ENCODE assay signal across 6 mouse cellular contexts in genomic region chr17:80531351-80531750, GRCm38 (mm10). TPM values are rescaled to one million over a fixed set of nuclear protein-coding genes. Genes with fewer than 3 reads are reported as not detected.
DNase-seq lines count a peak whose midpoint lies in the region; ATAC-seq lines count a peak whose summit lies in the region.
"Not testable (repeated sequence)": the region's sequence is repeated elsewhere in the genome, so short reads cannot be mapped to it uniquely, and the experiment has no call there.
"Had no signal": no experiment of that assay in that cellular context is flagged by ENCODE, and none has a peak within 500 bp of the region (broad histone marks: within the 10 kb centered on the region; RNA-seq: fewer than 3 reads in every experiment).

No protein-coding gene starts in this region.

- H3K4me1 ChIP-seq in intestine, embryonic 14.5 days (replicated peaks; ENCODE audit: control insufficient read depth, insufficient read depth, low read length); intestine, embryonic 15.5 days (replicated peaks); intestine, embryonic 16.5 days (ENCODE audit: control insufficient read depth, insufficient read depth, low read length); liver, embryonic 16.5 days (ENCODE audit: control insufficient read depth, low read depth, low read length): not testable (repeated sequence)

- DNase-seq in intestine, embryonic 14.5 days (ENCODE audit: low spot score): peak; percentile 45

- H3K9ac ChIP-seq in intestine, embryonic 14.5 days (ENCODE audit: low read length); intestine, embryonic 15.5 days; intestine, embryonic 16.5 days (ENCODE audit: low read depth, low read length); liver, embryonic 16.5 days (ENCODE audit: low read depth, low read length): not testable (repeated sequence)

- not testable (repeated sequence) for H3K36me3 ChIP-seq in intestine, embryonic 14.5 days (ENCODE audit: control insufficient read depth, insufficient read depth, low read length); intestine, embryonic 15.5 days; intestine, embryonic 16.5 days (ENCODE audit: control insufficient read depth, insufficient read depth, low read length); liver, embryonic 16.5 days (ENCODE audit: control insufficient read depth, insufficient read depth)

- not testable (repeated sequence) for H3K4me3 ChIP-seq in intestine, embryonic 14.5 days (ENCODE audit: low read depth, low read length); intestine, embryonic 15.5 days (replicated peaks); intestine, embryonic 16.5 days (ENCODE audit: low read length); liver, embryonic 16.5 days (ENCODE audit: low read depth, low read length)

- 55% methylated on average over 2 of the region's 2 CpGs for WGBS in intestine, embryonic 14.5 days
- 54% methylated on average over 2 of the region's 2 CpGs for WGBS in intestine, embryonic 15.5 days
- 43% methylated on average over 2 of the region's 2 CpGs for WGBS in intestine, embryonic 16.5 days
- WGBS in liver, embryonic 16.5 days (ENCODE audit: insufficient replicate concordance): 47% methylated on average over 2 of the region's 2 CpGs

- not testable (repeated sequence) for H3K27ac ChIP-seq in intestine, embryonic 14.5 days (ENCODE audit: low read depth); intestine, embryonic 15.5 days; intestine, embryonic 16.5 days (ENCODE audit: low read length); liver, embryonic 16.5 days (ENCODE audit: low read length)

- not testable (repeated sequence) for ATAC-seq in intestine, embryonic 14.5 days (replicated peaks; ENCODE audit: low FRiP score, low TSS enrichment, low read depth)
- peak; percentile 69 for ATAC-seq in intestine, embryonic 15.5 days
- ATAC-seq in intestine, embryonic 16.5 days: peak; percentile 58; the same call in 1 of the 2 replicates
- ATAC-seq in liver, embryonic 16.5 days (ENCODE audit: low read depth): 0 out of 2 replicates have a peak, but pooled peaks have one; percentile 39

- H3K9me3 ChIP-seq in intestine, embryonic 14.5 days (ENCODE audit: control insufficient read depth, low read length); intestine, embryonic 15.5 days; intestine, embryonic 16.5 days (ENCODE audit: control insufficient read depth, low read length); liver, embryonic 16.5 days (replicated peaks; ENCODE audit: control insufficient read depth, low read length): not testable (repeated sequence)

- not testable (repeated sequence) for H3K27me3 ChIP-seq in intestine, embryonic 14.5 days (replicated peaks; ENCODE audit: control insufficient read depth, insufficient read depth, low read length); intestine, embryonic 15.5 days (replicated peaks); intestine, embryonic 16.5 days (replicated peaks; ENCODE audit: control insufficient read depth, insufficient read depth, low read length); liver, embryonic 16.5 days (ENCODE audit: control insufficient read depth, insufficient read depth, low read depth, low read length)

- not testable (repeated sequence) for H3K4me2 ChIP-seq in intestine, embryonic 14.5 days (ENCODE audit: low read length); intestine, embryonic 15.5 days (replicated peaks); intestine, embryonic 16.5 days (ENCODE audit: low read depth, low read length); liver, embryonic 16.5 days (ENCODE audit: low read depth, low read length)

RNA-seq across cellular contexts. Expression of gene Cdkl4, which starts 46.3 kb away (rescaled TPM):
- 0.51 and 0.62 TPM in 2 replicates for polyA plus RNA-seq in intestine, embryonic 14.5 days (2014; fragmentation: Nextera tagmentation; extraction: Ambion mirVana)
- polyA plus RNA-seq in intestine, embryonic 15.5 days (2015; fragmentation: Nextera tagmentation; extraction: Ambion mirVana): 0.45 and 0.64 TPM in 2 replicates
- polyA plus RNA-seq in intestine, embryonic 16.5 days (2015; fragmentation: Nextera tagmentation; extraction: Ambion mirVana): 0.38 and 0.46 TPM in 2 replicates
- 0.14 and 0.16 TPM in 2 replicates for polyA plus RNA-seq in liver, embryonic 16.5 days (2015; fragmentation: Nextera tagmentation; extraction: Ambion mirVana)
- polyA plus RNA-seq: C2C12, G1E had no signal

RNA-seq across cellular contexts. Expression of gene Sos1, which starts 51.1 kb away (rescaled TPM):
- polyA plus RNA-seq in intestine, embryonic 14.5 days (2014; fragmentation: Nextera tagmentation; extraction: Ambion mirVana): 8.1 and 8.4 TPM in 2 replicates
- 4.7 and 4.9 TPM in 2 replicates for polyA plus RNA-seq in intestine, embryonic 15.5 days (2015; fragmentation: Nextera tagmentation; extraction: Ambion mirVana)
- 2.7 TPM in 2 replicates for polyA plus RNA-seq in intestine, embryonic 16.5 days (2015; fragmentation: Nextera tagmentation; extraction: Ambion mirVana)
- 0.76 and 0.85 TPM in 2 replicates for polyA plus RNA-seq in liver, embryonic 16.5 days (2015; fragmentation: Nextera tagmentation; extraction: Ambion mirVana)
